9 mouse cellular contexts compared by ENCODE assay signal in genomic region chr3:88621537-88622112, GRCm38 (mm10). TPM values are rescaled to one million over a fixed set of nuclear protein-coding genes. Genes with fewer than 3 reads are reported as not detected.
DNase-seq lines count a peak whose midpoint lies in the region; ATAC-seq and TF ChIP-seq lines count a peak whose summit lies in the region.
"Had no signal": no experiment of that assay in that cellular context is flagged by ENCODE, and none has a peak within 500 bp of the region (broad histone marks: within the 10 kb centered on the region; RNA-seq: fewer than 3 reads in every experiment).

No protein-coding gene starts in this region.

- peak; percentile 25; the same call in 1 of the 2 replicates for ATAC-seq in embryonic facial prominence, embryonic 15.5 days (ENCODE audit: insufficient number of reproducible peaks, low FRiP score, low TSS enrichment, low read depth)
- peak; percentile 25 for ATAC-seq in heart, postnatal 0 days (ENCODE audit: insufficient read depth, low read depth)

- no peak for TF ChIP-seq CTCF in heart, postnatal 0 days (IDR thresholded peaks at IDR 0.05; ENCODE audit: low read depth)

- peak overlapping the region; percentile 89 for H3K4me3 ChIP-seq in embryonic facial prominence, embryonic 15.5 days (replicated peaks)
- H3K4me3 ChIP-seq in heart, postnatal 0 days (ENCODE audit: low read depth, low read length): peak overlapping the region; percentile 80

- H3K36me3 ChIP-seq in embryonic facial prominence, embryonic 15.5 days: peaks cover 2% of the 10 kb centered on the region; the same call in 1 of the 2 replicates
- H3K36me3 ChIP-seq in heart, postnatal 0 days (replicated peaks; ENCODE audit: control insufficient read depth, insufficient read depth, low read length): no peaks in the 10 kb centered on the region; the same call in 1 of the 2 replicates

- under 1% methylated on average over 31 of the region's 36 CpGs for WGBS in embryonic facial prominence, embryonic 15.5 days
- under 1% methylated on average over 33 of the region's 36 CpGs for WGBS in heart, postnatal 0 days

- no peaks in the 10 kb centered on the region for H3K9me3 ChIP-seq in embryonic facial prominence, embryonic 15.5 days (replicated peaks)
- no peaks in the 10 kb centered on the region for H3K9me3 ChIP-seq in heart, postnatal 0 days (replicated peaks; ENCODE audit: control insufficient read depth, low read length)

- H3K4me2 ChIP-seq in embryonic facial prominence, embryonic 15.5 days (replicated peaks): peak overlapping the region; percentile 80
- peak overlapping the region; percentile 74 for H3K4me2 ChIP-seq in heart, postnatal 0 days (ENCODE audit: low read depth, low read length)

- no peak; the same call in 1 of the 2 replicates for TF ChIP-seq EP300 in heart, postnatal 0 days (IDR thresholded peaks at IDR 0.05; ENCODE audit: low read depth)

- DNase-seq in B cell, adult 2 months: peak; percentile 28 to 31
- peak; percentile 75 for DNase-seq in Muller cell, postnatal 12 days (ENCODE audit: inconsistent ontology term)
- DNase-seq in heart, postnatal 0 days (ENCODE audit: low spot score): peak; percentile 81
- peak; percentile 79 to 92 for DNase-seq in kidney, postnatal 25 days
- DNase-seq in mesoderm, embryonic 11.5 days (ENCODE audit: low read depth, low spot score): peak; percentile 75
- peak; percentile 36 for DNase-seq in thymus, postnatal 0 days (ENCODE audit: low spot score)
- no peak for DNase-seq in frontal cortex, postnatal 36 days (ENCODE audit: low spot score in 2 of 2)

- peaks cover 66% of the 10 kb centered on the region for H3K4me1 ChIP-seq in embryonic facial prominence, embryonic 15.5 days
- H3K4me1 ChIP-seq in heart, postnatal 0 days (ENCODE audit: control insufficient read depth, insufficient read depth): peaks cover 52% of the 10 kb centered on the region

- H3K27ac ChIP-seq in embryonic facial prominence, embryonic 15.5 days (replicated peaks): peak overlapping the region; percentile 97
- H3K27ac ChIP-seq in heart, postnatal 0 days (ENCODE audit: low read depth): peak overlapping the region; percentile 98

- H3K27me3 ChIP-seq in embryonic facial prominence, embryonic 15.5 days: no peaks in the 10 kb centered on the region
- no peaks in the 10 kb centered on the region for H3K27me3 ChIP-seq in heart, postnatal 0 days (ENCODE audit: control insufficient read depth, insufficient read depth, low read length)

- H3K9ac ChIP-seq in embryonic facial prominence, embryonic 15.5 days: peak overlapping the region; percentile 90
- H3K9ac ChIP-seq in heart, postnatal 0 days (replicated peaks; ENCODE audit: low read depth, low read length): peak overlapping the region; percentile 88

RNA-seq across cellular contexts. Expression of gene Arhgef2, which starts 15.9 kb away (rescaled TPM):
- 96.6 and 97.9 TPM in 2 replicates for polyA plus RNA-seq in embryonic facial prominence, embryonic 15.5 days (2015; fragmentation: Nextera tagmentation; extraction: Ambion mirVana)
- total RNA-seq in heart, postnatal 0 days (2014; rRNA removed; ENCODE audit: low replicate concordance): 81.1 and 146 TPM in 2 replicates
- 52.2 and 56.1 TPM in 2 replicates for polyA plus RNA-seq in heart, postnatal 0 days (2015; fragmentation: Nextera tagmentation; extraction: Ambion mirVana)
- polyA plus RNA-seq in thymus, postnatal 0 days (2015; fragmentation: Nextera tagmentation; extraction: Ambion mirVana): 64.2 and 94.5 TPM in 2 replicates

RNA-seq across cellular contexts. Expression of gene Rxfp4, which starts 31.3 kb away (rescaled TPM):
- polyA plus RNA-seq in embryonic facial prominence, embryonic 15.5 days (2015; fragmentation: Nextera tagmentation; extraction: Ambion mirVana): not detected in 2 replicates
- total RNA-seq in heart, postnatal 0 days (2014; rRNA removed; ENCODE audit: low replicate concordance): not detected in 2 replicates
- not detected in 2 replicates for polyA plus RNA-seq in heart, postnatal 0 days (2015; fragmentation: Nextera tagmentation; extraction: Ambion mirVana)
- polyA plus RNA-seq in thymus, postnatal 0 days (2015; fragmentation: Nextera tagmentation; extraction: Ambion mirVana): not detected in 2 replicates
- total RNA-seq: gastrocnemius, postnatal 36 days had no signal

RNA-seq across cellular contexts. Expression of gene Ssr2, which starts 45.9 kb away (rescaled TPM):
- polyA plus RNA-seq in embryonic facial prominence, embryonic 15.5 days (2015; fragmentation: Nextera tagmentation; extraction: Ambion mirVana): 339 and 341 TPM in 2 replicates
- 246 and 286 TPM in 2 replicates for total RNA-seq in heart, postnatal 0 days (2014; rRNA removed; ENCODE audit: low replicate concordance)
- 144 and 146 TPM in 2 replicates for polyA plus RNA-seq in heart, postnatal 0 days (2015; fragmentation: Nextera tagmentation; extraction: Ambion mirVana)
- 206 and 212 TPM in 2 replicates for polyA plus RNA-seq in thymus, postnatal 0 days (2015; fragmentation: Nextera tagmentation; extraction: Ambion mirVana)

Comparison
In these comparisons a context has a peak if more than half of its experiments do, and no peak if none do; other contexts are left out.
1. DNase-seq: peak in B cell, adult 2 months (2 of 2), Muller cell, postnatal 12 days (single experiment), heart, postnatal 0 days (single experiment), kidney, postnatal 25 days (2 of 2), mesoderm, embryonic 11.5 days (single experiment) and thymus, postnatal 0 days (single experiment); none in frontal cortex, postnatal 36 days (0 of 2).